ENCODE assay signal across 8 mouse cellular contexts in the genomic region with DNA sequence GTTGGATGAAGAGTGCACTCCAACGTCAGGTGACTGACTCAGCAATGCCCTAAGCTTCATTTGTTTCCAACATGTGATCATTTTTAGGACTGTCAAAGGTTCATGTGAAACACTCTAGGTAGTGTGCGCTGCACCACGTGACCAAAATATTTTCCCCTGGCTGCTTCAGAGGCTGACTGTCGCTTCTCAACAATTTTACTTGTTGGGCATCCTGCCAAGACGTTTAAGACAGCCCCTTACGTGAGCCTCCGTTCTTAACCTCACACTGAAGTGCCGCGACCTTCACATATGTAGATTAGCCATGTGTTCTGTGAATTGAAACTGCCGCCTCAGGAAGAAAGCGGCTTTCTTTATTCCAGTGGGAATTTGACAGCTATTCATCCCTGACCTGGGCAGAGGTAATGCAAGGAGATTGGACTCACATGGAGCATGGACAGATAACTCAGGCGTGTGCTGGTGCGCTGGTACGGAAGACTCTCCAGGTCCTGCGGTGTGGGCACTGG. TPM values are rescaled to one million over a fixed set of nuclear protein-coding genes. Genes with fewer than 3 reads are reported as not detected.
DNase-seq lines count a peak whose midpoint lies in the region.

No protein-coding gene starts in this region.

- WGBS in heart, embryonic 10.5 days = 26% methylated on average over 15 of the region's 15 CpGs

- no peak overlapping the region for H3K27ac ChIP-seq in heart, embryonic 10.5 days

- peak; percentile 52 for DNase-seq in 416B (ENCODE audit: low read depth)
- peak; percentile 44 for DNase-seq in Muller cell, postnatal 12 days (ENCODE audit: inconsistent ontology term)
- peak; percentile 74 for DNase-seq in heart, embryonic 10.5 days (ENCODE audit: low spot score)
- DNase-seq in kidney, adult 9 months = peak; percentile 76
- peak; percentile 81 for DNase-seq in mesoderm, embryonic 11.5 days (ENCODE audit: low read depth, low spot score)
- peak; percentile 34 to 68 for DNase-seq in thymus, adult 18-20 months
- no peak for DNase-seq in layer of hippocampus, postnatal 10 days (ENCODE audit: low spot score in 2 of 2)
- no peak for DNase-seq in layer of hippocampus, adult 8-10 months (ENCODE audit: low spot score in 2 of 2)

- no peaks in the 10 kb centered on the region for H3K36me3 ChIP-seq in heart, embryonic 10.5 days

- H3K9me3 ChIP-seq in heart, embryonic 10.5 days = no peaks in the 10 kb centered on the region

- peak overlapping the region; percentile 31; the same call in 1 of the 2 replicates for H3K4me3 ChIP-seq in heart, embryonic 10.5 days

- H3K27me3 ChIP-seq in heart, embryonic 10.5 days (ENCODE audit: insufficient read depth, poor library complexity, severe bottlenecking) = no peaks in the 10 kb centered on the region

- peaks cover 89% of the 10 kb centered on the region for H3K4me1 ChIP-seq in heart, embryonic 10.5 days

RNA-seq across cellular contexts. Expression of a gene that starts 13.1 kb away (rescaled TPM):
- polyA plus RNA-seq in heart, embryonic 10.5 days (2016; fragmentation: Nextera tagmentation; extraction: Ambion mirVana) = 6.1 and 8.4 TPM in 2 replicates
- total RNA-seq in layer of hippocampus, postnatal 10 days (2021) = 10 to 100 TPM; 74.7 to 79.4 TPM
- total RNA-seq in layer of hippocampus, adult 8-10 months (2022) = 100 to 1,000 TPM in 3 of 4 experiments, 10 to 100 TPM in 1; 88.8 to 107 (median 100) TPM

Comparison
In these comparisons a context has a peak if more than half of its experiments do, and no peak if none do; other contexts are left out.
1. DNase-seq: peak in 416B (single experiment), Muller cell, postnatal 12 days (single experiment), heart, embryonic 10.5 days (single experiment), kidney, adult 9 months (single experiment), mesoderm, embryonic 11.5 days (single experiment) and thymus, adult 18-20 months (2 of 2); none in layer of hippocampus, postnatal 10 days (0 of 2) and layer of hippocampus, adult 8-10 months (0 of 2).